Mouse (Mus musculus): Measurements from ENCODE around the gene Sp7. TPM values are rescaled to one million over a fixed set of nuclear protein-coding genes. Genes with fewer than 3 reads are reported as not detected.
A peak's percentile ranks its signal among the peaks of the same experiment; 100 is the strongest.

The Sp7 gene
- polyA plus RNA-seq, 1 experiment, result 1.4 TPM

DNA sequence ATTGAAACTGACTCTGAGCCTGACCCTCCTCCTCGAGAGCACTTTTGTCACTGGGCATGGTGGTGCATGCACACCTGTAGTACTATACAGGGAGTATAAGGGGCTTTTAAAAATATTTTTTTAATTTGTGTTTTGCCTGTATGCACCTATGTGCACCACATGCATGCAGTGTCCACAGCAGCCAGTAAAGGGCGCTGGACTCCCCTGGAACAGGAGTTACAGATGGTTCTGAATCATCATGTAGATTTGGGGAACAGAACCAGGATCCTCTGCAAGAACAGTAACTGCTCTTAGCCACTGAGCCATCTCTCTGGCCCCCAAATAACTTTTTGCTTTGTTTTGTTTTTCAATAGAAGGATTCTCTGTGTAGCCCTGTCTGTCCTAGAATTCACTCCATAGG, 14.8 kb downstream of the Sp7 start:
- Histone ChIP-seq H3K4me3 (replicated peaks; ENCODE audit: insufficient read depth, low read depth, low read length) (no peak overlapping the region), H3K4me1 (ENCODE audit: control insufficient read depth, insufficient read depth, low read length) (peaks cover 4% of the 10 kb centered on the region; the same call in 1 of the 2 replicates), H3K27me3 (ENCODE audit: control insufficient read depth, insufficient read depth, low read length) (peaks cover 3% of the 10 kb centered on the region; the same call in 1 of the 2 replicates), H3K27ac (ENCODE audit: insufficient read depth, low read length) (no peak overlapping the region)
- no peak for TF ChIP-seq POLR2A (IDR thresholded peaks at IDR 0.05; ENCODE audit: borderline replicate concordance, insufficient read depth, low read length)
- TF ChIP-seq CTCF (IDR thresholded peaks at IDR 0.05; ENCODE audit: borderline replicate concordance, insufficient read depth, low read depth, low read length), result no peak
- DNase-seq, result no peak
- 60% methylated on average over 2 of the region's 2 CpGs for WGBS

DNA sequence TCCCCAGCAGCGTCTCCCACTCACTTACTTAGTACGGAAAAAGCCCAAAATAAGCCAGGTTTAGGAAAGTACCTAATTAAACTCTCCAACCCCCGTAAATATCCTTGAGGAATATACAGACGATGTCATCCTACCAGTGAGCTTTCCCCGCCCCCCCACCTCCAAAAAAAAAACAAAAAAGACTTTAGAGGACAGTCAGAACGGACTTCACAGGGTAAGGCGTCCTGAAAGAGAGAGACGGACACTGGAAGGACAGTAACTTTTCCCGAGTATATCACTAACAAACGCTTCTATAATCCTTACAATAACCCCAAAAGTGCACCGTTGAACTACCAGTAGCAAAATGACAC, 16.1 kb downstream of the Sp7 start:
- Histone ChIP-seq H3K4me3 (replicated peaks; ENCODE audit: insufficient read depth, low read depth, low read length) (peak overlapping the region; percentile 77), H3K4me1 (ENCODE audit: control insufficient read depth, insufficient read depth, low read length) (peaks cover 4% of the 10 kb centered on the region; the same call in 1 of the 2 replicates), H3K27me3 (ENCODE audit: control insufficient read depth, insufficient read depth, low read length) (peaks cover 3% of the 10 kb centered on the region; the same call in 1 of the 2 replicates), H3K27ac (ENCODE audit: insufficient read depth, low read length) (peak overlapping the region; percentile 6; the same call in 1 of the 2 replicates)
- no peak for DNase-seq
- TF ChIP-seq CTCF (IDR thresholded peaks at IDR 0.05; ENCODE audit: borderline replicate concordance, insufficient read depth, low read depth, low read length), result no peak
- TF ChIP-seq POLR2A (IDR thresholded peaks at IDR 0.05; ENCODE audit: borderline replicate concordance, insufficient read depth, low read length), result no peak
- WGBS, result 9% methylated on average over 11 of the region's 11 CpGs

DNA sequence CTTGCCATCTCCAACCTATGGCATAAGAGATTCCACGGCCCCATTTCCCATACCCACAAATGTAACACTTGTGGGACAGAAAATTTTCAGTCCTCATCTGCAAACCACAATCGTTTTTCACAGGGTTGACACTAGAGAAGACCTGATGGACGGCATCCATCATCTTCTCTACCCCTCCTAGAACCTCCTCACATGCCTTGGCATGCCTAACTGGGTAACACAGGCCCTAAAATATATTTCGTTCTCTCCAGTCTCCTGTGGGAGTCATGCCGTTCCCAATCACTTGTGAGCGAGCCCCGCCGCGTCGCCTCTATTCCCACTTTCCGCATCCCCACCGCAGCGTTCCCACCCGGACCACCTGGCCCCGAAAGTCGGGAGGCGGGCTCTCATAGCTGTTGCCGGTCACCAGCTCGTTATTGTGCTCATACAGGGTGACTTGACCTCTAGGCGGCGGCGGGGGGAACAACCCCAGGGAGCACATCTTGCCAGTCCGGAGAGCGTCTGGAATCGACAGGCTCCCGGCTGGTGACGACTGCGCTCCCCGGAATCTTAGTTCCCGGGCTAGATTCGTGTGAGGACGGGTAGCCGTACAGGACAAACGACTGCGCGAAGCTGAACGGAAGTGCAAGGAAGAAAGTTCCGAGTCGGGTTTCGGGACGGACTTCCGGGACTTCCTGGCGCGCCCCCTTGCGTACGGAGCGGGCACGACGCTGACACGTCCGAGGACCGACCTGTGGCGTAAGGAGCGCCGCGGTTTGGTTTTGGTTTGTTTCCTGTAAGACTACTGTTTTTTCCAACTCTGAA, 16.6 kb downstream of the Sp7 start, which contains the start of gene Aaas:
Gene Aaas, minus strand, starts transcription at position 634 of the 804 bp plus-strand sequence.
- H3K27ac ChIP-seq (ENCODE audit: insufficient read depth, low read length), result peak within 1 kb of the TSS; percentile 6; the same call in 1 of the 2 replicates
- H3K4me3 ChIP-seq (replicated peaks; ENCODE audit: insufficient read depth, low read depth, low read length), result peak within 1 kb of the TSS; percentile 77
- no peaks in the 10 kb centered on the region; the same call in 1 of the 2 replicates for H3K27me3 ChIP-seq (ENCODE audit: control insufficient read depth, insufficient read depth, low read length)
- TF ChIP-seq POLR2A (IDR thresholded peaks at IDR 0.05; ENCODE audit: borderline replicate concordance, insufficient read depth, low read length), result peak; percentile 79
- peak; percentile 81 for TF ChIP-seq CTCF (IDR thresholded peaks at IDR 0.05; ENCODE audit: borderline replicate concordance, insufficient read depth, low read depth, low read length)
- peak; percentile 95 to 96 for DNase-seq
- H3K4me1 ChIP-seq (ENCODE audit: control insufficient read depth, insufficient read depth, low read length), result no peaks in the 10 kb centered on the region
- WGBS, result under 1% methylated on average over 56 of the region's 56 CpGs

DNA sequence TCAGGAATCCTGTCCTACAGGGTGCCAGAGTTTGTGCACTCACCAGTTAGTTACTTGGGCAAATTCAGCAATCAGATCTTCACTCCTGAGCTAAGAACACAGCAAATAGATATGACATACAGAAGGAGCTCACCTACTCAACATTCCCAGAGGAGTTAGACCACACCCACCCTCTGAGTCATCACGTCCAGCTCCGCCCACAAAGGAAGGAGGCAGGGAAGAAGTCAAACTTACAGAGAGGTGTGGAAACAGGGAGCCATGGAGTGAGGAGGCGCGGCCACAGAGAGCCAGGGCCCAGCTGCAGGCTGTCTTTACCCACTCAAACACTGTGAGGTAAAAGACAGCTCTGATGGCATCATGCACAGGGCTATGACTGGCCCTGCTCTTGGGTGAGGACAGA, 20.5 kb downstream of the Sp7 start:
- no peaks in the 10 kb centered on the region for H3K27me3 ChIP-seq (ENCODE audit: control insufficient read depth, insufficient read depth, low read length)
- H3K4me1 ChIP-seq (ENCODE audit: control insufficient read depth, insufficient read depth, low read length), result no peaks in the 10 kb centered on the region
- no peak overlapping the region for H3K4me3 ChIP-seq (replicated peaks; ENCODE audit: insufficient read depth, low read depth, low read length)
- H3K27ac ChIP-seq (ENCODE audit: insufficient read depth, low read length), result no peak overlapping the region
- TF ChIP-seq POLR2A (IDR thresholded peaks at IDR 0.05; ENCODE audit: borderline replicate concordance, insufficient read depth, low read length) (no peak), CTCF (IDR thresholded peaks at IDR 0.05; ENCODE audit: borderline replicate concordance, insufficient read depth, low read depth, low read length) (no peak)
- no peak for DNase-seq
- WGBS, result 89% methylated on average over 4 of the region's 4 CpGs

DNA sequence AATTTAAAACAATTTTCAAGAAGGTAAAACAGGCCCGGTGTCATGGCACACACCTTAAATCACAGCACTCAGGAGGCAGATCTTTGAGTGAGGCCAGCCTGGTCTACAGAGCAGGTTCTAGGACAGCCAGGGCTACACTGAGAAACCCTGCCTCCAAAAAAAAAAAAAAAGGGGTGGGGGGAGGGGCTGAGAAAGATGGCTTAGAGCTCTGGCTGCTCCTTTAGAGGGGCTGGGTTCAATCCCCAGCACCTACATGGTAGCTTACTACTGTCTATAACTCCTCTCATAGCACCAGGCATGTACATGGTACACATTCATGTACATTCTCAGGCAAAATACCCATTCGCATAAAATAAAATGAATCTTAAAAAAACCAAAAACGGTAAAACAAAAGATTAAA, 22.5 kb downstream of the Sp7 start:
- Histone ChIP-seq H3K27me3 (ENCODE audit: control insufficient read depth, insufficient read depth, low read length) (no peaks in the 10 kb centered on the region), H3K4me1 (ENCODE audit: control insufficient read depth, insufficient read depth, low read length) (no peaks in the 10 kb centered on the region), H3K27ac (ENCODE audit: insufficient read depth, low read length) (no peak overlapping the region), H3K4me3 (replicated peaks; ENCODE audit: insufficient read depth, low read depth, low read length) (no peak overlapping the region)
- TF ChIP-seq CTCF (IDR thresholded peaks at IDR 0.05; ENCODE audit: borderline replicate concordance, insufficient read depth, low read depth, low read length) (no peak), POLR2A (IDR thresholded peaks at IDR 0.05; ENCODE audit: borderline replicate concordance, insufficient read depth, low read length) (no peak)
- WGBS, result 95% methylated on average over 3 of the region's 3 CpGs
- no peak for DNase-seq

DNA sequence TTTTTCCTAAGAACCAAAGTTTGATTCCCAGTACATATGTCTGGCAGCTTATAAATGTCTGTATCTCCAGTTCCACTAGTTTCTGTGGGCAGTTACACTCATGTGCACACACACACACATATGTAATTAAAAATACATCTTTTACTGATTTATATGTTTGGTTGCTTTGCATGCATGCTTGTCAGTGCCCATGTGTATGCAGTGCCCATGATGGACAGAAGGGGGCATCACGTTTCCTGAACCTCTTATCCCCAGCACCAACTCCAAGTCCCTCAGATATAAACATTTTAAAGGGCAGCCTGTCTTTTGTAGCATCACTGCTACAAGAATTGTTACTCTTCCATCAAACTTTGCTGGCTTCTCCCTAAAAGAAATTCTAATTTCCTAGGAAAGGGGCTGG, 25.4 kb downstream of the Sp7 start:
- Histone ChIP-seq H3K4me3 (replicated peaks; ENCODE audit: insufficient read depth, low read depth, low read length) (no peak overlapping the region), H3K27ac (ENCODE audit: insufficient read depth, low read length) (no peak overlapping the region), H3K4me1 (ENCODE audit: control insufficient read depth, insufficient read depth, low read length) (no peaks in the 10 kb centered on the region), H3K27me3 (ENCODE audit: control insufficient read depth, insufficient read depth, low read length) (no peaks in the 10 kb centered on the region)
- DNase-seq, result no peak
- 13% methylated on average over 1 of the region's 1 CpGs for WGBS
- TF ChIP-seq POLR2A (IDR thresholded peaks at IDR 0.05; ENCODE audit: borderline replicate concordance, insufficient read depth, low read length) (no peak), CTCF (IDR thresholded peaks at IDR 0.05; ENCODE audit: borderline replicate concordance, insufficient read depth, low read depth, low read length) (peak; percentile 65)

DNA sequence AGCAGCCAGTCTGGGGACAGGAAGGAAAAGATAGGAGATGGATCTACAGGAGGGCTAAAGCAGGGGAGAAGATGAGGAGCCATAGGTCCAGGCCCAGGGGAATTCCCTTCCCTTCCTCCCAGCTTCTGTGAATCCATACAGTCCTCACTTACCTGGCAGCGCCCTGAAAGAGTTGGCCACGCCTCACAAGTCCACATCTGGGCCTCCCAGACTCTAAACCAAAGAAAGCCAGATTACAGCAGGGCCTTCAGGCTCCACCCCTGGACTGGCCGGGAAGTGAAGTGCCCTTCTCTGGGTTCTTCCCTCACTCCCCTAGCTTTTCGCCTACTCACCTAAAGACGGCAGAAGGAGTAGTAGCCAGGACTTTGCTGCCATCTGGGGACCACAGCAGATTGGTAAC, 27.4 kb downstream of the Sp7 start:
- H3K4me3 ChIP-seq (replicated peaks; ENCODE audit: insufficient read depth, low read depth, low read length), result no peak overlapping the region
- H3K27ac ChIP-seq (ENCODE audit: insufficient read depth, low read length), result no peak overlapping the region
- 75% methylated on average over 5 of the region's 5 CpGs for WGBS
- no peaks in the 10 kb centered on the region for H3K4me1 ChIP-seq (ENCODE audit: control insufficient read depth, insufficient read depth, low read length)
- no peaks in the 10 kb centered on the region for H3K27me3 ChIP-seq (ENCODE audit: control insufficient read depth, insufficient read depth, low read length)
- TF ChIP-seq CTCF (IDR thresholded peaks at IDR 0.05; ENCODE audit: borderline replicate concordance, insufficient read depth, low read depth, low read length) (no peak), POLR2A (IDR thresholded peaks at IDR 0.05; ENCODE audit: borderline replicate concordance, insufficient read depth, low read length) (no peak)
- DNase-seq, result no peak

DNA sequence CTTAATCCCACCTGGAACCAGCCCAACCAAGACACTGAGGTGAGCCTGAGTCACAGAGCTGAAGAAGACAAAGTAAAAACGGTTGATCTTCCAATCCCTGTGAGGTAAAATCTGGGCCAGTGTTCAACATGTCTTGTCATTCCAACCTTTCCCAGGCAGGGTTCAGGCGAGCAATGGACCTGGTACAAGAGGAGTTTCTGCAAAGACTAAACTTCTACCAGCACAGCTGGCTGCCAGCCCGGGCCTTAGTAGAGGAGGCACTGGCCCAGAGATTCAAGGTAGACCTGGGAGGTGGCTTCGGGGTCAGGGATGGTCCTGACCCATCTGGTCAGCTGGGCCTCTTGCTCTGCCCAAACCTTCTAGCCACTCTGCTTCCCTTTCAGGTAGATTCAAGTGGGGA, 30.0 kb downstream of the Sp7 start:
- no peak for TF ChIP-seq CTCF (IDR thresholded peaks at IDR 0.05; ENCODE audit: borderline replicate concordance, insufficient read depth, low read depth, low read length)
- TF ChIP-seq POLR2A (IDR thresholded peaks at IDR 0.05; ENCODE audit: borderline replicate concordance, insufficient read depth, low read length), result no peak
- 78% methylated on average over 4 of the region's 4 CpGs for WGBS
- no peaks in the 10 kb centered on the region for H3K27me3 ChIP-seq (ENCODE audit: control insufficient read depth, insufficient read depth, low read length)
- no peak for DNase-seq
- peaks cover 5% of the 10 kb centered on the region; the same call in 1 of the 2 replicates for H3K4me1 ChIP-seq (ENCODE audit: control insufficient read depth, insufficient read depth, low read length)
- no peak overlapping the region for H3K27ac ChIP-seq (ENCODE audit: insufficient read depth, low read length)
- no peak overlapping the region for H3K4me3 ChIP-seq (replicated peaks; ENCODE audit: insufficient read depth, low read depth, low read length)

All from cerebellum, adult 2 months (tissue).